Mouse (Mus musculus) left cerebral cortex, postnatal 10 days (tissue): ENCODE data around the gene Chuk. TPM values are rescaled to one million over a fixed set of nuclear protein-coding genes. Genes with fewer than 3 reads are reported as not detected.

Experiments
- DNase-seq, 2 experiments: peaks; one replicate each; pipeline ENCODE4 v3.0.0; 2021 to 2022; ENCODE audit warnings: low spot score in 2 of 2, mixed read lengths in 1 of 2; ENCODE audit errors: extremely low spot score in 1 of 2
- intact Hi-C: fragments of 180-260 bp; cut with DNase I; formaldehyde crosslinking; loops from one replicate; pipeline ENCODE4 v1.15.1; 2025
- total RNA-seq, 2 experiments: library from RNA; stranded (reverse); gene quantifications; 2 replicates each; pipeline ENCODE4 v1.2.3; 2021

The Chuk gene
- total RNA-seq, 2 experiments from 2014 or later = 46.7 to 49.6 TPM

GRCm38 (mm10) chr19:44111706-44112105 is 4.4 kb upstream of the Chuk start:
- DNase-seq = no peak
- intact Hi-C loops = no loop called here

- intact Hi-C loops = no loop called here
These were observed 3.1 kb upstream of the Chuk start for GRCm38 (mm10) chr19:44110356-44110755.

GRCm38 (mm10) chr19:44108996-44109395 is 1.7 kb upstream of the Chuk start:
- no peak for DNase-seq
- intact Hi-C loops = no loop called here

More at GRCm38 (mm10) chr19:44110356-44110755, 3.1 kb upstream of the Chuk start:
- no peak for DNase-seq

- intact Hi-C loops = no loop called here
- DNase-seq = no peak
These were observed 611 bp upstream of the Chuk start for GRCm38 (mm10) chr19:44107661-44108521.

GRCm38 (mm10) chr19:44104393-44104792 is 2.9 kb downstream of the Chuk start:
- intact Hi-C loops = no loop called here

GRCm38 (mm10) chr19:44103001-44103400 is 4.3 kb downstream of the Chuk start:
- intact Hi-C loops = no loop called here
- no peak for DNase-seq

More at GRCm38 (mm10) chr19:44104393-44104792, 2.9 kb downstream of the Chuk start:
- DNase-seq = no peak

- no peak for DNase-seq
- intact Hi-C loops = no loop called here
These were observed 6.4 kb downstream of the Chuk start for GRCm38 (mm10) chr19:44100840-44101239.

- no peak for DNase-seq
- intact Hi-C loops = loop anchor here (5.0 kb wide), 1 partner anchor 36 kb away; no protein-coding TSS in a partner anchor
These were observed 21.0 kb downstream of the Chuk start for GRCm38 (mm10) chr19:44086278-44086677.

- no peak for DNase-seq
- intact Hi-C loops = no loop called here
These were observed 26.4 kb downstream of the Chuk start for GRCm38 (mm10) chr19:44080920-44081319.

GRCm38 (mm10) chr19:44080023-44080422 is 27.3 kb downstream of the Chuk start:
- no peak for DNase-seq
- intact Hi-C loops = no loop called here

GRCm38 (mm10) chr19:44077024-44077423 is 30.3 kb downstream of the Chuk start:
- intact Hi-C loops = no loop called here
- no peak for DNase-seq

GRCm38 (mm10) chr19:44076457-44076856 is 30.8 kb downstream of the Chuk start:
- no peak for DNase-seq
- intact Hi-C loops = no loop called here

GRCm38 (mm10) chr19:44074986-44075385 is 32.3 kb downstream of the Chuk start:
- intact Hi-C loops = no loop called here
- no peak for DNase-seq

- intact Hi-C loops = no loop called here
- DNase-seq = peak in 1 of 2 experiments; percentile 22
These were observed 36.1 kb downstream of the Chuk start for GRCm38 (mm10) chr19:44071166-44071565.

GRCm38 (mm10) chr19:44069914-44070232 is 37.4 kb downstream of the Chuk start:
- no peak for DNase-seq

GRCm38 (mm10) chr19:44069121-44069913 is 38.0 kb downstream of the Chuk start, which contains the start of gene Erlin1:
TSS of gene Erlin1 (minus strand) at chr19:44069785.
- intact Hi-C loops = loop anchor here (10.0 kb wide), 1 partner anchor 335 kb away; no protein-coding TSS in a partner anchor
- peak; percentile 83 to 96 for DNase-seq

More at GRCm38 (mm10) chr19:44069914-44070232, 37.4 kb downstream of the Chuk start:
- intact Hi-C loops = loop anchor here (10.0 kb wide), 1 partner anchor 335 kb away; no protein-coding TSS in a partner anchor

GRCm38 (mm10) chr19:44068232-44068631 is 39.0 kb downstream of the Chuk start:
- DNase-seq = no peak
- intact Hi-C loops = loop anchor here (10.0 kb wide), 1 partner anchor 333 kb away; no protein-coding TSS in a partner anchor

- intact Hi-C loops = loop anchor here (10.0 kb wide), 1 partner anchor 333 kb away; no protein-coding TSS in a partner anchor
- DNase-seq = no peak
These were observed 39.8 kb downstream of the Chuk start for GRCm38 (mm10) chr19:44067323-44068049.

- intact Hi-C loops = loop anchor here (10.0 kb wide), 1 partner anchor 330 kb away; no protein-coding TSS in a partner anchor
- DNase-seq = no peak
These were observed 42.5 kb downstream of the Chuk start for GRCm38 (mm10) chr19:44064734-44065133.
